Mouse (Mus musculus) brain, adult 2 months (tissue): ENCODE data around the gene M1ap.

ENCODE experiments used
- DNase-seq: peaks from one replicate; pipeline ENCODE4 v3.0.0; 2011; ENCODE audit warnings: low read depth, low spot score

Gene M1ap

GRCm38 (mm10) chr6:82946651-82947050 lies at the start of gene M1ap:
Gene M1ap, plus strand, starts transcription at chr6:82946902.
- no peak for DNase-seq

GRCm38 (mm10) chr6:82897311-82897710 lies 49.4 kb upstream of the M1ap start:
- no peak for DNase-seq

DNA sequence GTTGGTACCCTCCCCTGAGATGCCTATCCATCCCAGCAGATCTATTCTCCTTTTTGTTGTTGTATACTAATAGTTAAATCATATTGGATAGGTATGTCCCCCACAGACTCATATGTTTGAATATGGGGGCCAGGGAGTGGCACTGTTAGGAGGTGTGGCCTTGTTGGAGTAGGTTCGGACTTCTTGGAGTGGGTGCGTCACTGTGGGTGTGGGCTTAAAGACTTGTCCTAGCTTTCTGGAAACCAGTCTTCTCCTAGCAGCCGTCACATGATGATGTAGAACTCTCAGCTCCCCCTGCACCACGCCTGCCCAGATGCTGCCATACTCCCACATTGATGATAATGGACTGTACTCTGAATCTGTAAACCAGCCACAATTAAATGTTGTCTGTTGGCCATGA lies 48.5 kb upstream of the M1ap start:
- no peak for DNase-seq

GRCm38 (mm10) chr6:82898745-82899144 lies 48.0 kb upstream of the M1ap start:
- DNase-seq, result no peak

- no peak for DNase-seq
These were observed 44.1 kb upstream of the M1ap start for GRCm38 (mm10) chr6:82902559-82902958.

GRCm38 (mm10) chr6:82906985-82907384 lies 39.7 kb upstream of the M1ap start:
- no peak for DNase-seq

GRCm38 (mm10) chr6:82908034-82908433 lies 38.7 kb upstream of the M1ap start:
- peak; percentile 80 for DNase-seq

DNA sequence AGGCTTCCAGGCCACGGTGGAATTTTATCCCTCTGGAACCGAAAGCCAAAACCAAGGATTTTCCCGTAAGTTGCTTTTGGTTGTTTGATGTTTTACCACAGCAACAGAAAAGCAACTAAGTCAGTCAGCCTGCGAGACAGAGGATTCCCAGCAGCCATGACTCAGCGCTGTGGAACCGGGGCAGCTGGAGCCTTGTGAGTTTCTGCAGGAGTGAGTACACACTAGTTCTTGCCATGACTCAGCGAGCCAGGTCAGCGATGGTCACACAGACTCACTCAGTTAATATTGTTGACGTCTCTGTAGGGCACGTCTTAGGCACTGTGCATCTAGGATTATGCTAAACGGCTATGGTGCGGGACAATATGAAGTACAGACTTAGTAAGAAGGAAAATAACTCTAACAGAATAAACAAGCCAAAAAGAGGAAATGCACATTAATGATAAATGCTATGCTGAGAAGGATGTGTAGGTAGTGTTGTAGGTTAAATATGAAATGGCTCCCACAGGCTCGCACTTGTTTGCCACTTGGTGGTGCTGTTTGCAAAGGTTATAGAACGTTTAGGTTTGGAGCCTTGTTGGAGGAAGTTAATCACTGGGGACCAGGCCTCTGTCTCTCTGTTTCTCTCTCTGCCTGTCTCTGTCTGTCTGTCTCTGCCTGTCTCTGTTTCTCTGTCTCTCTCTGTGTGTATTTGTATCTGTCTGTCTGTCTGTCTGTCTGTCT lies 37.4 kb upstream of the M1ap start:
- DNase-seq, result peak; percentile 83

DNA sequence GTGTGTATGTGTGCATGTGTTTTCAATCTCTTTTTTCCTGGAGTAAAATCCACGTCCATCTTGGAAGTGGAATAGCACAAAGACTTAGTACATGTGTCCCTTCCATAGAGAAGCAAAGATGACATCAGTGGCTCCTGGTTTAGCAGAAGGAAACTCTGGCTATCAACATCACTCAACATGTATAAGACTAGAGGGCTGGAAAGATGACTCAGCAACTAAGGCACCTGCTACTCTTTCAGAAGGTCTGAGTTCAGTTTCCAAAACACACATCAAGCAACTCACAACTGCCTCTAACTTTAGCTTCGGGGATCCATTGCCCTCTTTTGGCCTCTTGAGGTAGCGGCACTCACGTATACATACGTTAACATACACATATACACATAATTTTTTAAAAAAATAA lies 35.4 kb upstream of the M1ap start:
- DNase-seq, result no peak

DNA sequence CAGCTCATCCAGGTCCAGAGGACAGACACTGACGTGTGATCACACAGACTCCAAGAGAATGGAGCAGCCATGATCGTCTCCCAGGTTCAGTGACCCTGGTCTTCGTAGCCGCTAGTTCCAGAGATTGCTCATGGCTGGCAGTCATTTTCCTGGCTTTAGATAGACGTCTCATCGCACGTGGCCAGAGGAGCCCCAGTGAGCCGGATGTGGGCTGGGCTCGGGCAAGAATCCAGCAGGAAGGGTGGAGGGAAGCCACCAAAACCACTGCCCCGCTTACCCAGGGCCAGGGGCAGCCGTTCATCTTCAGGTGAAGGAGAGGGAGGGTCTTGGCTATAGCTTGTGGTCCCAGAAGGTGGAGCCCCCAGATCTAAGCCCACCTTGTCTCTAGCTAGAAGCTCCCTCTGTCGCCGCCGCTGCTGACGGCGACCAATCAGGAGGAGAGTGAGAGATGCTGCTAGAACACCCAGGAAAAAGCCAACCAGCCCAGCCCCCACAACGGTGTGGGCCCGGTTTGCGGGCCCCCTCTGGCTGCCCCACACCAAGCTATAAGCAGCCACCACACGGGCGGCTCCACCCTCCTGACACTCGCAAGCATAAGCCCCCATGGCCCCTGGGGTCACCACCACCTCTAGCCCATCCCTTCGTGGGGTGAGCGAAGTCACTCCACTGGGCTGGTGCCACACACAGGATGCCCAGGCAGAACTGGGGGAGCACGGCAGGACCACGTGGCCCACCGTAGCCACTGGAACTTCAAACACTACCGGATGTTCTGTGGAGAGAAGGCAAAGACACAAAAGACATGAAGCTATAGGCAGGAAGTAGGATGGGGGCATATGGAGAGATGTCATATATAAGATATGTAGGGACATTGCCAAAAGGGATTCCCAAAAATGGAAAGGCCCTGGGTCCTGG lies 33.1 kb upstream of the M1ap start:
- no peak for DNase-seq

DNA sequence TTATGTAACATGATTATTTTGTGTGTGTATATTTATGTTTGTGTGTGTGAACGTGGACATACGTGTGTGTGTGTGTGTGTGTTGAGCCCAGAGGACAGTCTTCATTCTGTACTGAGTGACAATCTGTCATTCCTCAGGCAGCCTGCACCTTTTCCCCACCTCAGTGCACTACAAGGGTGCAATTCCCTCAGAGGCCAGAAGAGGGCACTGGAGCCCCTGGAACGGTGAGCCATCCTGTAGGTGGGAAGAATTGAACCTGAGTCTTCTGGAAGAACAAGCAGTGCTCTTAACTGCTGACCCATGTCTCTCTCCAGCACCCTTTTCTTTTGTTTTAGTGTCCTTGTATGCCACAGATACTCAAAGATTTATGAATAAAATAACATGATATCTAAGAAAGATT lies 30.8 kb upstream of the M1ap start:
- peak; percentile 65 for DNase-seq

DNA sequence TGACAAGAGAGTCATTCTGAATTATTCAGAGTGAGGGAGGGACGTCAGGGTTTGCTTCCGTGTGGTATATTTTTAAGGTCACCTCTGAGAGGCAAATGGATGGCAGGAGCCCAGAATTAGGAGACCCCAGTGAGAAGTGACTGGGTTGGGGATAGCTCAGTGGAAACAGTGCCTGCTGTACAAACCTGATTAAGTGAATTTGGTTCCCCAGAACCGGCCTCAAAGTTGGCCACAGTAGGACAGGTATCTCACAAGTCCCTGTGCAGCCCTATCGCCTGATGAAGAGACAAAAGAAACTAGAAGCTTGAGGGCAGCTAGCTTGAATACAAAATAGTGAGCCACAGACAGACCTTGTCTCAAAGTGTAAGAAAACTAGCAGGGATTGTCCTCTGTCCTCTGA lies 30.2 kb upstream of the M1ap start:
- DNase-seq, result no peak

GRCm38 (mm10) chr6:82917076-82917777 lies 29.5 kb upstream of the M1ap start:
- peak; percentile 97 for DNase-seq

- no peak for DNase-seq
These were observed 28.9 kb upstream of the M1ap start for GRCm38 (mm10) chr6:82917778-82918129.

DNA sequence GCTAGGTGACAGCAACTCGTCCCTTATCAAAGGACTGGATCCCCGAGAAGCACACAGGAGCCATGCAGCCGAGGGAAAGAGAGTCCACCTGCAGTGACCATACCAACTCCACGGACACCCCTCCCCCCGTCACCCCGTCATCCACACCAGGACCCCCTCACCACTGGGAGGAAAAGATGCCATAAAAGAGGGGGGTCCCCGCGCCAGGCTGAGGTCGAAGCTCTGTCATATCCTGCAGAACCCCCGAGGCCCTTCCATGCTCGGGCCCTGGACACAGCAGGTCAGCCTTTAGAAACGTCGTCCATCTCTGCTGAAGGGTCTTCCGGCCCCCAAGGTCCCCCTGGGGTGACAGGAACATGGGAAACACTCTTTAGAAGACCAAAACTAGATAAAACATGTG lies 28.3 kb upstream of the M1ap start:
- no peak for DNase-seq

GRCm38 (mm10) chr6:82919520-82919919 lies 27.2 kb upstream of the M1ap start:
- DNase-seq, result peak; percentile 31

DNA sequence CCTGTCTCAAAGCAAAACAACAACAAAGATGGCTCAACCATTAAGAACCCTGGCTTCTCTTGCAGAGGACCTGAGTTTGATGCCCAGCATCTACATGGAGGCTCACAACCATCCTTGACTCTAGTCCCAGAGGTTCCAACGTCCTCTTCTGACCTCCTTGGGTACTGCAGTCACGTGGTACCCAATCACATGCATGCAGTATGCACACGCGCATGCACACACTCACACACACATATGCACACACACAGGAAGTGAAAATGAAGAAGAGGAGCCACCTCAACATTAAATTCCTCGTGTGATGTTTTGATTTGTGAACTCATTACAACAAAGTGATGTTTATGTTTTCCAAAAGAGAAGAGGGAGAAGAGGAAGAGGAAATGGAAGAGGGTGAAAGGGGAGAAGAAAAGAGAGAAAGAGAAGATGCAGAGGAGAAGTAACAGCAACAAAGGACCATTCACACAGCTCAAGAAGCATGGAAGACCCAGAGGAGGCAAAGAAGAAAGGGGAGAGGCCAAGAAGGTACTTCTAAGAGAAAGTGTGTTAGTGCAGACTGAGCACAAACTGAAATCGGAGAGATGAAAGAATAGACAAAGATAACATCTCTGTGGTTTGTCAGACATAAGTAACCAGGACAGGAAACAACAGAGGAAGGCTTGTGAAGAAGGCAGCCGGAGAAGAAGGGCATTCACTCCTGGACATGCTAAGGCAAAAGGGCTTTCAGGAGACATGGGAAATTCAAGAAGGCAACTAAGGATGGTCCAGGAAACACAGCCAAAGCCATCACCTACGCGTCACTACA lies 25.1 kb upstream of the M1ap start:
- DNase-seq, result no peak

GRCm38 (mm10) chr6:82925005-82925404 lies 21.7 kb upstream of the M1ap start:
- DNase-seq, result peak; percentile 41

DNA sequence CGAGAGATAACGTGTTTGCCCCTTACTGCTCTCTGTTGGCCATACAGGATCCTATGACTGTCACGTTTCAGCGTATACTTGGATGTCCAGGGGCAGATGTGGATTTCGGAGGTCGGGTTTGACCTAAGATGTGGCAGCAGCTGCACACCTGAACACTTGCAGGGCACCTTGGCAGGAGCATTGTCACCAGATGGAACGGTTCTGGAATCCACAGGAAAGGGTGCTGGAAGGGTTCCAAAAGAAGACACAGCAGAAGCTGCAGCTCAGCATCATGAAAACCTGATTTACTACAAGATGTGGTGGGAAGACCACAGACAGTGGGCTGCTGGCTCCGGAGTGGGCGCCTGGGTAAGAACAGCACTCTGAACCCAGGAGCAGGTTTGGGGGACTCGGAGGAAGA lies 20.6 kb upstream of the M1ap start:
- DNase-seq, result peak; percentile 77

DNA sequence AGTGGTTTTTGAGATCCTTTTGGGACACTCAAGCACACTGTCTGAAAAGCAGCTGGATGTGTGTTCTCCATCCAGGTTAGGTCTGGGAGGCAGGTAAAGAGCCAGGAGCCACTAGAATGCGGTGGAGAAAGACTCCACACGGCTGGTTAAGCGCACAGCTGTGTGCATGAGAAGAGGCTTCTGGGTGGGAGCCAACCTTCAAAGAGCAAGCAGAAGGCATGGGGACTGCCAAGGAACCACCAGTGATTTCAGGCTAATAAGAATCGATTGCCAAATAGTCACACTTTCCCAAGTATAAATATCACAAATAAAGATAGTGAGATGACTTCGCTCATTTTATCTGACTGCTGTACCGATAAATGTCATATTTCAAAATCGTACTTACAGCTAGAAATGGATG lies 20.2 kb upstream of the M1ap start:
- DNase-seq, result peak; percentile 72

DNA sequence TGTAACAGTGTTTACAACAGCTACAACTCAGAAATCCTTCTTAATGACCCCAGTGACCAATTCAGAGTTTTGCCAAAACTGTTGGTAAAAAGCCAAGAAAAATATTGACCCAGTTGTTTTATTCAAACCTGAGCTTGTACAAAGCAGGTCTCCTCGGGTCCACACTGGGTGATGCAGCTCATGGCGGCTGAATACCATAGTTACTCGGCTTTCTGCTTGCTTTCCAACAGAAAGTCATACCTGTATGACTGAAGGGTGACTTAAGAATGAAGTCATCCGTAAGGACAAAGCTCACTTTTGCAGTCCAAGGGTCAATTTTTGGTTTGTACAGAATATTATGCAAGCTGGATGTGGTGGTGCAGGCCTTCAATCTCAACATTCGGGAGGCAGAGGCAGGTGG lies 19.1 kb upstream of the M1ap start:
- DNase-seq, result no peak
